Comparison of ENCODE assay signal across 10 mouse cellular contexts in the genomic region with DNA sequence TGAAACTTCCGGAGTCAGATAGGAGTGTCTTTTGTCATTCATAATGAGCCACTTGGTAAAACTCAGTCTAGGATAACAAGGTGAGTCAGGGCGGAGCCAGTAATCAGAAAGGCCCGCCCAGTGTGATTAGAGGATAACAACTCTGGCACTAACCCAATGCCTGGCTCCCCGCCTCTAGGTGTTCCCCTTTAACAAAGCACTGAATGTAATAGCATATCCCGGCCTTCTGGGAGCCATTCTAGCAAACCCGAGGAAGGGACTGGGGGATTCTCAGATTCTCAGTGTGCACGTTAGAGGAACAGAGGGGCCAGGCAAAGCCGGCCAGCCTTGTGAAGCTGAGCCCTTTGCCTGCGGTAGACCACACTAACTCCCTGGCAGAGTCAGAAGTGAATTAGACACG. TPM values are rescaled to one million over a fixed set of nuclear protein-coding genes. Genes with fewer than 3 reads are reported as not detected.
DNase-seq lines count a peak whose midpoint lies in the region; ATAC-seq lines count a peak whose summit lies in the region.
"Had no signal": no experiment of that assay in that cellular context is flagged by ENCODE, and none has a peak within 500 bp of the region (broad histone marks: within the 10 kb centered on the region; RNA-seq: fewer than 3 reads in every experiment).

No protein-coding gene starts in this region.

- no peaks in the 10 kb centered on the region for H3K9me3 ChIP-seq in hindbrain, embryonic 10.5 days
- H3K9me3 ChIP-seq in hindbrain, embryonic 13.5 days = no peaks in the 10 kb centered on the region
- H3K9me3 ChIP-seq: lung, embryonic 15.5 days had no signal

- H3K4me2 ChIP-seq in hindbrain, embryonic 13.5 days = no peak overlapping the region
- H3K4me2 ChIP-seq: lung, embryonic 15.5 days had no signal

- peaks cover 52% of the 10 kb centered on the region for H3K36me3 ChIP-seq in hindbrain, embryonic 10.5 days
- H3K36me3 ChIP-seq in hindbrain, embryonic 13.5 days = no peaks in the 10 kb centered on the region

- H3K4me1 ChIP-seq in hindbrain, embryonic 10.5 days (replicated peaks) = peaks cover 12% of the 10 kb centered on the region
- peaks cover 8% of the 10 kb centered on the region; the same call in 1 of the 2 replicates for H3K4me1 ChIP-seq in hindbrain, embryonic 13.5 days (replicated peaks)

- ATAC-seq in hindbrain, embryonic 13.5 days (ENCODE audit: low FRiP score) = no peak
- ATAC-seq: CD4-positive, CD25-positive, alpha-beta regulatory T cell, adult 4 months had no signal

- no peak overlapping the region for H3K9ac ChIP-seq in hindbrain, embryonic 13.5 days
- H3K9ac ChIP-seq: lung, embryonic 15.5 days had no signal

- H3K27me3 ChIP-seq in hindbrain, embryonic 10.5 days (ENCODE audit: insufficient read depth, poor library complexity, severe bottlenecking) = no peaks in the 10 kb centered on the region
- H3K27me3 ChIP-seq in hindbrain, embryonic 13.5 days = no peaks in the 10 kb centered on the region
- H3K27me3 ChIP-seq: lung, embryonic 15.5 days had no signal

- no peak overlapping the region for H3K4me3 ChIP-seq in hindbrain, embryonic 10.5 days
- H3K4me3 ChIP-seq in hindbrain, embryonic 13.5 days = no peak overlapping the region
- H3K4me3 ChIP-seq: lung, embryonic 15.5 days had no signal

- 0 out of 2 replicates have a peak overlapping the region, but pooled peaks have one; percentile 16 for H3K27ac ChIP-seq in hindbrain, embryonic 10.5 days
- no peak overlapping the region for H3K27ac ChIP-seq in hindbrain, embryonic 13.5 days
- H3K27ac ChIP-seq: lung, embryonic 15.5 days had no signal

- WGBS in hindbrain, embryonic 10.5 days = 57% methylated on average over 10 of the region's 10 CpGs
- 61% methylated on average over 10 of the region's 10 CpGs for WGBS in hindbrain, embryonic 13.5 days
- WGBS in large intestine, adult 2 months = 36% methylated on average over 10 of the region's 10 CpGs

- DNase-seq in hindbrain, embryonic 10.5 days (ENCODE audit: low spot score) = no peak
- peak; percentile 37 to 45 for DNase-seq in urinary bladder, postnatal 36 days (ENCODE audit: low spot score in 2 of 2)
- DNase-seq in urinary bladder, postnatal 25 days (ENCODE audit: low spot score) = no peak
- DNase-seq in large intestine, adult 2 months (ENCODE audit: low read depth, low spot score) = peak; percentile 87
- DNase-seq in gastrocnemius, postnatal 4 days (ENCODE audit: low spot score in 2 of 2) = no peak
- no peak for DNase-seq in adrenal gland, postnatal 25 days
- no peak for DNase-seq in cerebellum, adult 11 months

RNA-seq across cellular contexts. Expression of a gene that starts 35.9 kb away (rescaled TPM):
- polyA plus RNA-seq in hindbrain, embryonic 10.5 days (2016; fragmentation: Nextera tagmentation; extraction: Ambion mirVana) = 11.5 and 15.1 TPM in 2 replicates
- polyA plus RNA-seq in hindbrain, embryonic 13.5 days (2015; fragmentation: Nextera tagmentation; extraction: Ambion mirVana) = 9.0 and 10.2 TPM in 2 replicates
- polyA plus RNA-seq in large intestine, adult 2 months (2012; rRNA removed) = 8.8 and 12.2 TPM in 2 replicates
- total RNA-seq in gastrocnemius, postnatal 4 days (2021) = 10 to 100 TPM; 20.2 to 20.8 TPM
- 47.8 and 50.3 TPM in 2 replicates for total RNA-seq in adrenal gland, postnatal 25 days (2021)

Comparison
In these comparisons a context has a peak if more than half of its experiments do, and no peak if none do; other contexts are left out.
1. DNase-seq: peak in urinary bladder, postnatal 36 days (2 of 2) and large intestine, adult 2 months (single experiment); none in hindbrain, embryonic 10.5 days (single experiment), urinary bladder, postnatal 25 days (single experiment), gastrocnemius, postnatal 4 days (0 of 2), adrenal gland, postnatal 25 days (single experiment) and cerebellum, adult 11 months (single experiment).